Mouse (Mus musculus) kidney, adult 2 months (tissue): Measurements from ENCODE around the gene Gtf3c5. TPM values are rescaled to one million over a fixed set of nuclear protein-coding genes. Genes with fewer than 3 reads are reported as not detected.

Source experiments
- DNase-seq: peaks from one replicate; pipeline ENCODE4 v3.0.0; 2021
- H3K27ac ChIP-seq: fragments of 200-500 bp; 2 replicates; pipeline ENCODE4 v1.5.1; 2012; ENCODE audit warnings: low read depth, low read length, control low read depth, inconsistent platforms; ENCODE audit not compliant: insufficient read depth
- H3K27me3 ChIP-seq: fragments of 200-500 bp; replicated peaks from 2 replicates; pipeline ENCODE4 v1.6.1; 2012; ENCODE audit warnings: mild to moderate bottlenecking, moderate library complexity, low read length, inconsistent platforms; ENCODE audit not compliant: control insufficient read depth, insufficient read depth
- H3K36me3 ChIP-seq: fragments of 200-500 bp; 2 replicates; pipeline ENCODE4 v1.6.1; 2012; ENCODE audit warnings: mild to moderate bottlenecking, moderate library complexity, low read length, inconsistent platforms; ENCODE audit not compliant: control insufficient read depth, insufficient read depth
- H3K4me1 ChIP-seq: fragments of 200-500 bp; 2 replicates; pipeline ENCODE4 v1.6.1; 2011; ENCODE audit warnings: low read length; ENCODE audit not compliant: control insufficient read depth, insufficient read depth
- H3K4me3 ChIP-seq: fragments of 200-500 bp; 2 replicates; pipeline ENCODE4 v1.5.1; 2011; ENCODE audit warnings: mild to moderate bottlenecking, low read depth, low read length, control low read depth; ENCODE audit not compliant: insufficient read depth
- CTCF ChIP-seq: fragments of 200-500 bp; conservative IDR thresholded peaks from 2 replicates; pipeline ENCODE4 v1.5.1; 2011; ENCODE audit warnings: low read depth, mild to moderate bottlenecking, control low read depth, low read length, moderate library complexity, mixed read lengths; ENCODE audit not compliant: insufficient read depth, insufficient read length
- POLR2A ChIP-seq: fragments of 200-500 bp; IDR thresholded peaks from one replicate; pipeline ENCODE4 v1.6.1; 2011; ENCODE audit warnings: low read depth, low read length, control low read depth
- whole genome bisulfite sequencing: fragments of 180-500 bp; shearing (Covaris S2); methylation state at CpG from one replicate; pipeline ENCODE4 v1.1.7; 2018; 5-methylcytosine and 5-hydroxymethylcytosine counted together
- polyA plus RNA-seq: library from polyadenylated mRNA; depleted of rRNA; stranded (reverse); fragments of >200 nt; gene quantifications from 2 replicates; pipeline ENCODE4 v1.2.3, GENCODE M21; 2012; rRNA removed

Gene Gtf3c5
- 20.4 and 20.8 TPM in 2 replicates for polyA plus RNA-seq

- no peaks in the 10 kb centered on the region for H3K4me1 ChIP-seq
- H3K4me3 ChIP-seq, result peak within 1 kb of the TSS; percentile 99
- 86% methylated on average over 9 of the region's 9 CpGs for WGBS
- no peaks in the 10 kb centered on the region for H3K36me3 ChIP-seq
- peak within 1 kb of the TSS; percentile 88 for H3K27ac ChIP-seq
- H3K27me3 ChIP-seq, result no peaks in the 10 kb centered on the region
- TF ChIP-seq POLR2A (no peak), CTCF (no peak)
- no peak for DNase-seq
These were observed at the start of gene Gtf3c5 for GRCm38 (mm10) chr2:28583651-28584050. Gene Gtf3c5, minus strand, starts transcription at chr2:28583751.

GRCm38 (mm10) chr2:28633136-28633535, 49.6 kb upstream of the Gtf3c5 start:
- DNase-seq, result no peak
- Histone ChIP-seq H3K27ac (peak overlapping the region; percentile 18), H3K4me3 (no peak overlapping the region), H3K4me1 (peaks cover 18% of the 10 kb centered on the region), H3K36me3 (no peaks in the 10 kb centered on the region), H3K27me3 (no peaks in the 10 kb centered on the region)
- 48% methylated on average over 4 of the region's 4 CpGs for WGBS
- TF ChIP-seq CTCF (no peak), POLR2A (no peak)

GRCm38 (mm10) chr2:28632626-28633025, 49.1 kb upstream of the Gtf3c5 start:
- 37% methylated on average over 1 of the region's 1 CpGs for WGBS
- Histone ChIP-seq H3K27ac (peak overlapping the region; percentile 18), H3K4me3 (no peak overlapping the region), H3K4me1 (peaks cover 18% of the 10 kb centered on the region), H3K36me3 (no peaks in the 10 kb centered on the region), H3K27me3 (no peaks in the 10 kb centered on the region)
- DNase-seq, result peak; percentile 65
- TF ChIP-seq CTCF, result no peak

- Histone ChIP-seq H3K4me3 (no peak overlapping the region), H3K4me1 (peaks cover 18% of the 10 kb centered on the region), H3K27ac (peak overlapping the region; percentile 8; the same call in 1 of the 2 replicates), H3K36me3 (no peaks in the 10 kb centered on the region), H3K27me3 (no peaks in the 10 kb centered on the region)
- TF ChIP-seq CTCF (no peak), POLR2A (no peak)
- 9% methylated on average over 4 of the region's 4 CpGs for WGBS
- peak; percentile 88 for DNase-seq
These were observed 46.4 kb upstream of the Gtf3c5 start for GRCm38 (mm10) chr2:28629911-28630381.

GRCm38 (mm10) chr2:28628053-28628452, 44.5 kb upstream of the Gtf3c5 start:
- TF ChIP-seq CTCF, result peak; percentile 23; the same call in 1 of the 2 replicates
- TF ChIP-seq POLR2A, result no peak
- H3K4me1 ChIP-seq, result peaks cover 17% of the 10 kb centered on the region

GRCm38 (mm10) chr2:28626038-28626437, 42.5 kb upstream of the Gtf3c5 start:
- no peaks in the 10 kb centered on the region for H3K27me3 ChIP-seq
- H3K36me3 ChIP-seq, result no peaks in the 10 kb centered on the region
- H3K4me3 ChIP-seq, result no peak overlapping the region
- DNase-seq, result no peak
- TF ChIP-seq CTCF, result no peak
- no peak for TF ChIP-seq POLR2A
- WGBS, result 77% methylated on average over 3 of the region's 3 CpGs
- peaks cover 11% of the 10 kb centered on the region for H3K4me1 ChIP-seq
- no peak overlapping the region for H3K27ac ChIP-seq

More at GRCm38 (mm10) chr2:28628053-28628452, 44.5 kb upstream of the Gtf3c5 start:
- no peaks in the 10 kb centered on the region for H3K27me3 ChIP-seq
- no peak overlapping the region for H3K4me3 ChIP-seq
- WGBS, result 53% methylated on average over 2 of the region's 2 CpGs
- no peak for DNase-seq
- H3K36me3 ChIP-seq, result no peaks in the 10 kb centered on the region
- no peak overlapping the region for H3K27ac ChIP-seq

GRCm38 (mm10) chr2:28624870-28625269, 41.3 kb upstream of the Gtf3c5 start:
- WGBS, result 91% methylated on average over 3 of the region's 3 CpGs

More at GRCm38 (mm10) chr2:28624870-28625269, 41.3 kb upstream of the Gtf3c5 start:
- no peak overlapping the region for H3K27ac ChIP-seq
- H3K4me1 ChIP-seq, result peaks cover 5% of the 10 kb centered on the region
- H3K36me3 ChIP-seq, result no peaks in the 10 kb centered on the region
- no peaks in the 10 kb centered on the region for H3K27me3 ChIP-seq
- no peak overlapping the region for H3K4me3 ChIP-seq
- TF ChIP-seq POLR2A, result no peak
- no peak for TF ChIP-seq CTCF
- no peak for DNase-seq
